Mouse (Mus musculus) MEL (cell line): ENCODE measurements at regions not wholly inside any gene's neighbourhood (a gene's known extent, or its start where the extent isn't known, plus 50 kb on each side); places are given as distances from the start of the nearest gene placed in this dataset.

Experiments used
- DNase-seq: peaks from one replicate; pipeline ENCODE4 v3.0.0; 2011; ENCODE audit warnings: low read depth, low spot score
- H3K27ac ChIP-seq: 2 replicates; pipeline ENCODE4 v1.5.1; 2012; ENCODE audit warnings: low read depth, mild to moderate bottlenecking, control low read depth, low read length, moderate library complexity; ENCODE audit not compliant: control insufficient read depth
- H3K27me3 ChIP-seq, 2 experiments: fragments of 150-350 bp in 1 of 2; sonication (generic) in 1 of 2; 2 replicates each; pipeline ENCODE4 v1.6.1; 2012; ENCODE audit warnings: low read length in 2 of 2, mild to moderate bottlenecking in 2 of 2, improper control_type of control experiment in 1 of 2, moderate library complexity in 1 of 2; ENCODE audit not compliant: insufficient read depth in 2 of 2, control insufficient read depth in 1 of 2
- H3K36me3 ChIP-seq, 2 experiments: 2 replicates each; pipeline ENCODE4 v1.6.1; 2012 to 2014; ENCODE audit warnings: low read length in 2 of 2, improper control_type of control experiment in 1 of 2, inconsistent platforms in 1 of 2, mild to moderate bottlenecking in 1 of 2; ENCODE audit not compliant: insufficient read depth in 2 of 2, control insufficient read depth in 1 of 2
- H3K4me1 ChIP-seq, 2 experiments: fragments of 150-350 bp in 1 of 2; sonication (generic) in 1 of 2; 2 replicates each; pipeline ENCODE4 v1.6.1; 2012; ENCODE audit warnings: low read length in 2 of 2, improper control_type of control experiment in 1 of 2, mild to moderate bottlenecking in 1 of 2; ENCODE audit not compliant: insufficient read depth in 2 of 2, control insufficient read depth in 1 of 2
- H3K4me3 ChIP-seq, 2 experiments: fragments of 150-350 bp in 1 of 2; sonication (generic) in 1 of 2; 2 replicates each; pipeline ENCODE4 v1.5.1; 2012; ENCODE audit warnings: low read depth in 2 of 2, low read length in 2 of 2, mild to moderate bottlenecking in 2 of 2, moderate library complexity in 2 of 2, control low read depth in 1 of 2, improper control_type of control experiment in 1 of 2; ENCODE audit not compliant: control insufficient read depth in 1 of 2, insufficient read depth in 1 of 2
- H3K79me2 ChIP-seq: 2 replicates; pipeline ENCODE4 v1.6.1; 2012; ENCODE audit warnings: mild to moderate bottlenecking, low read length, moderate library complexity; ENCODE audit not compliant: control insufficient read depth, poor library complexity, insufficient read depth
- H3K9ac ChIP-seq: 2 replicates; pipeline ENCODE4 v1.6.1; 2012; ENCODE audit warnings: low read depth, mild to moderate bottlenecking, control low read depth, low read length, moderate library complexity; ENCODE audit not compliant: control insufficient read depth, poor library complexity, severe bottlenecking
- H3K9me3 ChIP-seq: fragments of 150-350 bp; sonication (generic); replicated peaks from 2 replicates; pipeline ENCODE4 v1.6.1; 2012; ENCODE audit warnings: mild to moderate bottlenecking, low read length, improper control_type of control experiment, moderate library complexity; ENCODE audit not compliant: insufficient read depth
- BHLHE40 ChIP-seq: IDR thresholded peaks from 2 replicates; pipeline ENCODE4 v1.6.1; 2012; ENCODE audit warnings: low read depth, mild to moderate bottlenecking, inconsistent platforms, low read length, improper control_type of control experiment, borderline replicate concordance
- CTCF ChIP-seq, 3 experiments: IDR thresholded peaks in 2 of 3; conservative IDR thresholded peaks in 1 of 3; 2 replicates each; pipeline ENCODE4 v1.5.1; 2011 to 2012; ENCODE audit warnings: low read length in 3 of 3, low read depth in 2 of 3, mild to moderate bottlenecking in 2 of 3, improper control_type of control experiment in 1 of 3, inconsistent platforms in 1 of 3, mixed read lengths in 1 of 3, moderate library complexity in 1 of 3; ENCODE audit not compliant: control insufficient read depth in 1 of 3, insufficient read depth in 1 of 3, poor library complexity in 1 of 3, severe bottlenecking in 1 of 3
- GABPA ChIP-seq: IDR thresholded peaks from 2 replicates; pipeline ENCODE4 v1.6.1; 2012; ENCODE audit warnings: low read depth, mild to moderate bottlenecking, inconsistent platforms, low read length, improper control_type of control experiment, moderate library complexity
- GATA1 ChIP-seq: IDR thresholded peaks from 2 replicates; pipeline ENCODE4 v1.6.1; 2011; ENCODE audit warnings: low read depth, low read length, improper control_type of control experiment
- MAFK ChIP-seq: IDR thresholded peaks from 2 replicates; pipeline ENCODE4 v1.6.1; 2011; ENCODE audit warnings: low read depth, mild to moderate bottlenecking, low read length, improper control_type of control experiment, borderline replicate concordance
- MYC ChIP-seq: IDR thresholded peaks from 2 replicates; pipeline ENCODE4 v1.6.1; 2011; ENCODE audit warnings: low read depth, mild to moderate bottlenecking, low read length, improper control_type of control experiment, moderate library complexity
- NELFE ChIP-seq: IDR thresholded peaks from 2 replicates; pipeline ENCODE4 v1.6.1; 2011; ENCODE audit warnings: low read depth, low read length, improper control_type of control experiment
- POLR2A ChIP-seq, 2 experiments: IDR thresholded peaks; 2 replicates each; pipeline ENCODE4 v1.6.1; 2011 to 2012; ENCODE audit warnings: low read length in 2 of 2, mild to moderate bottlenecking in 2 of 2, control low read depth in 1 of 2, improper control_type of control experiment in 1 of 2, low read depth in 1 of 2, moderate library complexity in 1 of 2; ENCODE audit not compliant: control insufficient read depth in 1 of 2, insufficient read depth in 1 of 2, poor library complexity in 1 of 2
- POLR2AphosphoS5 ChIP-seq: IDR thresholded peaks from 2 replicates; pipeline ENCODE4 v1.6.1; 2012; ENCODE audit warnings: low read depth, borderline replicate concordance, mild to moderate bottlenecking, inconsistent platforms, low read length, moderate library complexity, mixed read lengths
- RAD21 ChIP-seq: IDR thresholded peaks from 2 replicates; pipeline ENCODE4 v1.6.1; 2011; ENCODE audit warnings: mild to moderate bottlenecking, low read depth, low read length, improper control_type of control experiment
- SIN3A ChIP-seq: IDR thresholded peaks from 2 replicates; pipeline ENCODE4 v1.6.1; 2012; ENCODE audit warnings: low read length, improper control_type of control experiment, inconsistent platforms
- SMC3 ChIP-seq: IDR thresholded peaks from 2 replicates; pipeline ENCODE4 v1.6.1; 2011; ENCODE audit warnings: low read depth, low read length, improper control_type of control experiment
- TBP ChIP-seq: IDR thresholded peaks from 2 replicates; pipeline ENCODE4 v1.8.0; 2011; ENCODE audit warnings: low read depth, low read length, improper control_type of control experiment
- USF1 ChIP-seq: IDR thresholded peaks from 2 replicates; pipeline ENCODE4 v1.6.1; 2014; ENCODE audit warnings: low read depth, mild to moderate bottlenecking, inconsistent platforms, low read length, improper control_type of control experiment, moderate library complexity
- ZC3H11A ChIP-seq: IDR thresholded peaks from 2 replicates; pipeline ENCODE4 v1.6.1; 2012; ENCODE audit warnings: low read depth, mild to moderate bottlenecking, inconsistent platforms, low read length, improper control_type of control experiment
- ZKSCAN1 ChIP-seq: IDR thresholded peaks from 2 replicates; pipeline ENCODE4 v1.6.1; 2012; ENCODE audit warnings: low read depth, mild to moderate bottlenecking, inconsistent platforms, low read length, improper control_type of control experiment, moderate library complexity

DNA sequence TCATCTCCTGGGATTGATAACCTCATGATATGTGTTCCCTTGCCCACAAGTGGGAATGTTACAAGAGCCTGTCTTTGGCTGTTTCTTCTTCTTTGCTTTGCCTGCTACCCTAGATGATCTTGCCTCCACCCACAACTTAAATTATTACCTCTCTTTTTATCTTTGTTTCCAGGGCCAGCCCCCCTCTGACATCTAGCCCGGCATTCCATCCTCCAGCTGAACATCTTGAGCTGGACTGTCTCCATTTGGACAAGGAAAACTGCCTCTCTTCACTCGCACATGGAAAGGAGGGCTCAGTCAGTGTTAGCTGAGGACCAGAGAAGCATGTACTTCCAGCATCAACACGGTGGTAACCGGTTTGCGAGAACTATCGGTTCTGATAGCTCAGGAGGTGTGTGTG lies 124.3 kb downstream of the Zfp365 start:
- Histone ChIP-seq H3K36me3 (no peaks in the 10 kb centered on the region), H3K4me1 (no peaks in the 10 kb centered on the region), H3K9me3 (no peaks in the 10 kb centered on the region), H3K9ac (no peak overlapping the region), H3K27ac (no peak overlapping the region), H3K27me3 (no peaks in the 10 kb centered on the region), H3K4me3 (no peak overlapping the region), H3K79me2 (no peaks in the 10 kb centered on the region)
- DNase-seq, result no peak
- TF ChIP-seq USF1 (no peak), SIN3A (no peak), SMC3 (no peak)

DNA sequence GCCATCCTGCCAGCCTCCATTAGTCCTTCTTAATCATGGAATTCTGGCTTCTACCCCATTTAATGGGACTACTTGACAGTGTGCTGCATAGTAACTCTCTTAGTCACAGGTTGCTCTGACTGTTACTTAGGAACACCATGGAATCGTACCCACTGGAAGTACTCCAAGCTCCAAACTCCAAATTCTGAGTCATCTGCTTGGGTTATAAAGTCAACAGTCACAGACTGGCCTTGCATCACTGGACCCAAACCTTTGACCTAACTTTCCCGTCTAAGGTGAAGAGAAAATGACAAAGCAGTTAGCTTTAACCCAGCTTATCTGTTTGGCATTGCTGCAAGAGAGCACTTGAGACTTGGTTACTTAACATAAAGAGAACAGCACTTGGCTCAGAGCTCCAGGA lies 126.9 kb downstream of the Zfp365 start:
- Histone ChIP-seq H3K9ac (no peak overlapping the region), H3K4me3 (no peak overlapping the region), H3K79me2 (no peaks in the 10 kb centered on the region), H3K36me3 (no peaks in the 10 kb centered on the region), H3K9me3 (no peaks in the 10 kb centered on the region), H3K27ac (no peak overlapping the region), H3K4me1 (no peaks in the 10 kb centered on the region), H3K27me3 (no peaks in the 10 kb centered on the region)
- TF ChIP-seq MAFK (no peak), POLR2AphosphoS5 (no peak), SIN3A (no peak), RAD21 (no peak), POLR2A (IDR thresholded peaks at IDR 0.05; ENCODE audit: control insufficient read depth in 1 of 2, insufficient read depth in 1 of 2, low read depth in 1 of 2, low read length in 2 of 2, poor library complexity in 1 of 2) (no peak), MYC (no peak), BHLHE40 (no peak), TBP (no peak), NELFE (no peak), ZC3H11A (no peak), GATA1 (no peak)
- no peak for DNase-seq

DNA sequence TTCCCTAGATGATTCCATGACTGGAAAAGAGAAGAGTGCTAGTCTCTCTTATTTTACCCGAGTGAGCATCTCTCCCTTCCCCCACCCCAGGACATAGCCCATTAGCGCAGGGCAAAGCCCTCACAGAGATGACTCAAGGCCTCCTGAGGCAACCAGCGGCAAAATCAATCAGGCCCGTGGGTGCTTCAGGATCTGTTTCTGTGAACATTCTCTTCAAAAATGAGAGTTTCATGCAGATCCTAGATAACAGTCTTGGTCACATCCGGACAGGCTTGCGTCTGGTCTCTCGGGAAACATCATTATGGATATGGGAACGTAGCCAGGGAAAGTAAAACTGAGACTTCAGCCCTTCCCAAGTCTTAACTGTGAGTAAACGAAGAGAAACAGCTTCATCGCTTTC lies 134.1 kb downstream of the Zfp365 start:
- Histone ChIP-seq H3K4me1 (no peaks in the 10 kb centered on the region), H3K79me2 (no peaks in the 10 kb centered on the region), H3K9me3 (no peaks in the 10 kb centered on the region), H3K27ac (no peak overlapping the region), H3K36me3 (no peaks in the 10 kb centered on the region), H3K9ac (no peak overlapping the region), H3K4me3 (no peak overlapping the region), H3K27me3 (no peaks in the 10 kb centered on the region)
- TF ChIP-seq BHLHE40 (no peak), CTCF (IDR thresholded peaks at IDR 0.05 in 2 of 3, conservative IDR thresholded peaks at IDR 0.05 in 1 of 3; ENCODE audit: control insufficient read depth in 1 of 3, insufficient read depth in 1 of 3, low read depth in 2 of 3, low read length in 3 of 3, poor library complexity in 1 of 3, severe bottlenecking in 1 of 3) (no peak), ZKSCAN1 (no peak), SIN3A (no peak), GABPA (no peak)
- DNase-seq, result no peak
